Mouse (Mus musculus) cerebellum, adult 8-10 months (tissue): Measurements from ENCODE around the gene Bicd2.

Experiments used
- DNase-seq: peaks from one replicate; pipeline ENCODE4 v3.0.0; 2022

Gene Bicd2

DNA sequence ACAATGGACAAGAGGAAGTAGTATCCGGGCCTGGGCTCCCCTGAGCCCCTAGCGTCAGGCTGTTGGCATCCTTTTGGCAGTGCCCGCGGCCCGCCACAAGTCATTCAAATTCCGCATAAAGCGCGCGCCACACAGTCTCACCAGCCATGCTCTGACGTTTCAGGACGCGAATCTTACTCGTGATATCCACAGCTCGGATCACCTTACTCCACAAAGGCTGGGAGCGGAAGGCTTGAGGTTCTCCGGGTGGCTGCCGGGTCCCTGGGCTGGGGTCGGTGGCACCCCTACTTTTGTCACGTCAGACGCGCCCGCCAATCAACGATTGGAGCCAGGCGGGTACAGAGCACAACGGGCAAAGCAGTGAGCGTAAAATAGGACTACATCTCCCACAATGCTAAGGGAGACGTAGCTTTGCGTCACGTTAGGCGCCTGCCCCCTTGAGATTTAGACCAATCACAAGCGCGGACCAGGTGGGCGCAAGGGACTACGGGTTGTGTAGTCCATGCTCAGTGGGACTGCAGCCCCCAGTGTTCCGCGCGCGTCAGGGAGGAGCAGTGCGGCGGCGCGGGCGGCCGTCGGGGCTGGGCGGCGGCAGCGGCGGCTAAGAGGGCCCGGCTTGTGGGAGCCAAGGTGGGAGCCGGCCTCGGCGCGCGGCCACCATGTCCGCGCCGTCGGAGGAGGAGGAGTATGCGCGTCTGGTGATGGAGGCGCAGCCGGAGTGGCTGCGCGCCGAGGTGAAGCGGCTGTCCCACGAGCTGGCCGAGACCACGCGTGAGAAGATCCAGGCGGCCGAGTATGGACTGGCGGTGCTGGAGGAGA lies at the start of gene Bicd2:
Bicd2 (plus strand) TSS at position 574 of the 819 bp plus-strand sequence.
- peak; percentile 94 for DNase-seq

DNA sequence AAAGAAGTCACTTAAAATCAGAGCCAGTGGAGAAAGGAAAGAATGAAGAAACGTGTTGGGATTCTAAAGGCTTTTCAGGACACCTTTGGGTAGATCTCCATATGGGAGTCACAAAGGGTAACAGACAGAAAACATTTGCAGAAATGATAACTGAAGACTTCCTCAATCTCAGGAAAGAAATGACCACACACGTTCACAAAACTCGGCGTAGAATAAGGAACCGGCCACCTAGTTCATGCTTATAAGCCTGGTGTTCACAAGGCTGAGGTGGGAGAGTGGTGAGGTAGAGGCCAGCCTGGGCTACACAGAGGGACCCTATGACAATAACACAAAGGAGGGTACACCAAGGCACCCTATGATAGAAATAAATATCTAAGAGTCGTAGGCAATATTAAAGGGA lies 49.4 kb upstream of the Bicd2 start:
- no peak for DNase-seq

DNA sequence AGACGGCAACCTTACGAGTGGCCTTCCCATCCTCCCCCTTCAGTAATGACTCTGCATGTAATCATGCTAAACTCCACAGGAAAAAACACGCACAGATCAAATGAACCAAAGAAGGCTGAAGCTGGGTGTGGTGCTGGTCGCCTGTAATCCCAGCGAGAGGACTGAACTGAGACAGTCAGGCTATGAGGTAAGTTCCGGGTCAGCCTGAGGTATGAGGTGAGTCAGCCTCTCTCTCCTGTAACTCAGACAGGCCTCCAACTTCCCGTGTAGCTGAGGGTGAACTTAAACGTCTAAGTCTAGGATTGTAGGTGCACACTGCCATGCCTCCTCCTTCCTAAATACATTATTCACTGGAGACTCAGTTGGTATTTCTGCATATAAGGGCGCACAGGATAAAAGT lies 47.3 kb upstream of the Bicd2 start:
- DNase-seq, result no peak

DNA sequence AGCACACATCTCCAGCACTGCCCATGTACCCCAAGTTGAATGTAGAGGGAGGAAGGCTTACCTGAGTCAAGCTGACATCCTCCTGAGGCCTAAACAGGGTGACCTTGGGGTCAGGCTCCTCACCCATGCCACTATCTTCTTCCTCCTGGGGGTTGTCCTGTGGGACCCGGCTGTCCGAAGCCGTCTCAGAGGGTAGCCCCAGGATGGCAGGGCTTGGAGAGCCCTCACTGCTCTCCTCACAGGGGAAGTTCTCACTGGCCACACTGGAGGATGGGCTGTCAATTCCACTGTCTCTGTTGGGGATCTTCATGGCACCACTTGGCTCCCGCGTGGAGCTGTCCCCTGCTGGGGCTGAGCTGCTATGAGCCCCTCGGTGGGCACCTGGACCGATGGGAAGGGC lies 45.1 kb upstream of the Bicd2 start:
- DNase-seq, result no peak

DNA sequence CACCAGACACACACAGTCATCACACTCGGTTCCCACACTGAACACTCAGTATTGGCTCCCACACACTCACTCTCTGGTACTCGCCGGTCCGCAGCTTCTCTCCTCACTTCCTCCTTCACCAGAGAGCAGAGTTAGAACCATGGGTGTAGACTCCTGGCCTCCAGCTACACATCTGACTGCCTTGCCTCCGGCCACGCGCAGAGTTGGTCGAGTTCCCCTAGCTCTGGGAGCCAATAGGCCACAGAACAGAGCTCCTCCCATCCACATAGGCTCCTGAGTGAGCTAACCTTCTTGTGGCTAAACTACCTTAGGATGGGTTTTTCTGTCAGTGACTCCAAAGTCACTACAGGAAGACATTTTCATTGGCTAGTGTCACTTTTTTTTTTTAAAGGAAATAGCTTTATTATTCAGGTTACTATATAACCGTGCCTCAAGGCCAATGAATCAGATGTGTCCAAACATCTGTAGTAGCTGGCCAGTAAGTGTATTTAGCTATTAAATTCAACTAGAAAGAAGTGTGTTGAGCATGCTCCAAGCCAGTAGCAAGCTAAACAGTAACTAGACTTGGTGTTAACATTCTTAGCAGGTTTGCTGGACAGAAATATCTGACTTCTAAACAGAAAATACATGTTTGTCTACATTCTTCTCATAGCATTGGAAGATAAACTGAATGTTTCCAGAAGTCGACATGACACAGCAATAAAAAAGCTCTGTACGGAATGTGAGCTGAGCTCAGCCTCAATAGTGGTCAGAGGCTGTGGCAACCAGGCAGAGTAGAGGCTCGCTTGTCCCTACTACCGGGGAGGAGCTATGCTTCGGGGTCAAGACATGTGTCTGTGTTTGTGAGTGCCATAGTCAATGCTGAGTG lies 42.6 kb upstream of the Bicd2 start:
- no peak for DNase-seq

DNA sequence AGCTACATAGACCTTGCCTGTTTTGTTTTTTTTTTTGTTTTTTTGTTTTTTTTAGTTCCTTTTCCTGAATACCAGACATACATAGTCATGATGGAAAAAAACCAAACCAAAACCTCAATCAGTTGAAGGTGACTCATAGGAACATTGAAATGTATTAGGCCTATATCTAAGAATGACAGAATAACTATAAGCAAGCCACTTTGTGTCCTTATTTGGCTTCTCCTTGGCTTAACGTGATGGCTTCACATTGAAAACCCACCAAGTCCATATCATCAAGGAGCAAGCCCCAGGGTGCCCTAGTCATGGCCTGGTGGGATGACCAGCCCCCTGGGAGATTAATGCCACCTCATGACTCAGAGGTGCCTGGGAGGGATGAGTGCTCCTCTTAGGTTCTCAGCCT lies 40.6 kb upstream of the Bicd2 start:
- no peak for DNase-seq

DNA sequence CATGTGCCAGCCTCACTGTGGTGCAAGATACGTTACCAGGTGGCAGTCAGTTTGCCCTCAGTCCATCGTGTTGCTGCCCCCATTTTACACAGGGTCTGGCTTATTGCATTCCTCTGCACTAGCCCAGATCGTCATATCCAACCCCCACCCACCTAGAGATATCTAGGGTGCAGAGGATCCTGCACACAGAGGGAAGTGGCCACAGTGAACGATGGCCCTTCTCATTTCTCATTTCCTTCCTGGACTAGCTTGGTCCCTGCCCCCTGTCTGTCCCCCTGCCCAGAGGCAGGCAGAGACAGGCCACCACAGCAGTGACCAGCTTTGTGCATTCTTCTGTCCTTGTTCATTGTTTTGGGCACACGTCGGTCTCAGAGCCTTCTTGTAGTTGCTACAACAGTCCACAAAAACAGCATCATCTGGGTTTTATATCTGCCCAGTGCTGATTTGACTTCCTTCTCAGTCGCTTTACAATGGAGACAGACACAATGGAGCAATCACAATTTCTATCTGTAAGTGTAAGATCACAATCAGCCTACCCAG lies 34.5 kb upstream of the Bicd2 start:
- no peak for DNase-seq

DNA sequence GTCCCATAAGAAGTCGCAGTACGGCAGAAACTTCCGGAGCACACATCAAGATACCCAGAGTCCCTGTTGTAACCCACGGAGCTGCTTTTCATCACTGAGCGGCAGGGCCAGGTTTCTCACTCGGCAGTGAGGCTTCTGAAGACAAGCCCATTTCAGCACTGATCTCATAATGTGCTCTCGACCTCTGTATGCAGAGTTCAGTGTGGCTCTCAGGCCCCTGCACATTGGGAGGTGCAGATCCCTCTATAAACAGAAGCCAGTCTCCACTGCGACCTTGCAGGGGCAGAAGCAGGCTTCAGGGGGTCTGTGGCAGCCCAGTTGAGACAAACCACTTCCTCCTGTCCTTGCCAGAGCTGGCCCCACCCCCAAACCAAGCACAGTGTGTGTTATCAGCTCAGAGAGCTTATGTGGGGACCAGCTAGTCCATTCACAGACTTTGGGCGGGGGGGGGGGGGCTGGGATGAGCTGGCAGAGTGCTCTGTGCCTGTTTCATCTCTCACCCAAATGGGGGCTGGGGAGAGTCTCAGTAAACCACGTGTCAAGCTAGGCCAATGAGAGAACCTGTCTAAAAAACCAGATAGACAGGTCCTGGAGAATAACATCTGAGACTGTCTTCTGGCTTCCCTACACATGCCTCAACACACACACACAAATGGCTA lies 33.9 kb upstream of the Bicd2 start:
- DNase-seq, result no peak

DNA sequence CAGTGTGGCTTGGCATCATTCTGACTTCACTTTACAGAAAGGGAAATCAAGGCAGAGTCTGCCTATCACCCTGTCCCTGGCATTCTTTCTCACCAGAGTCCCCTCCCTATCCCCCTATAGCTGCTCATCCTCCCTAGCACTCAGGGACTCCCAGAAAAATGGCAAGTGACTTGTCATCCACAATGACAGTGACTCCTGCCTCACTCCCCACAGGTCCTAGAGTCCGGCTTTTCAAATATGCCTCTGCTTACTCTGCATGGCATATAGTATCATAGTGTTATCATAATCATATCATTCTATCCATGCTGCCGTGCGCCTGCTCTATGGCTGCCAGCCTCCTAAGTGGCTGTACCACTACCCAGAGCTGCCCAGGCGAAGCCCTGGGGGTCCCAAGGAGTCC lies 33.2 kb upstream of the Bicd2 start:
- DNase-seq, result no peak

DNA sequence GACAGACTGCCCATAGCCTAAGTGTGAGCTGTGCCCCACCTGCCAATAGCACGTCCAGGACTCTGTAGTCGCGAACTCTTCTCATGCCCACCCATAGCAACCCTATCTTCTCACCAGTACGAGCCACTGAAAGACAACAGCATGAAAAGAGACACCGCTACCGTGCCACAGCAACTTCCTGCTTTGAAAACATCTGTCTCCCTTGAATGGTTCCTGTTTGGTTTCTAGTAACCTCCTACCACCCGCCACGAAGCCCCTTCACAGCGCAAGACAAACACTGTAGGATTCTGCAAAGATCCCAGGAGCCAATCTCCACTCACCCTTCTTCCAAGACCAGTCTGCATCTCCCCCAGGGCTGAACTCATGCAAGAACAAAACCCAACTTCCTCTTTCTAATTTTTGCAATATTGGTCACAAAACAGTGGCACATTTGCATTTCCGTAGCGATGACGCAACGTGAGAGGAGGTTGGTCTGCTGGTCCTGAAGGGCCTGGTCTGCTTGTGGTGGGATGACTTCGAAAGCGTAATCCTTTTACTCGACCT lies 32.5 kb upstream of the Bicd2 start:
- DNase-seq, result no peak

DNA sequence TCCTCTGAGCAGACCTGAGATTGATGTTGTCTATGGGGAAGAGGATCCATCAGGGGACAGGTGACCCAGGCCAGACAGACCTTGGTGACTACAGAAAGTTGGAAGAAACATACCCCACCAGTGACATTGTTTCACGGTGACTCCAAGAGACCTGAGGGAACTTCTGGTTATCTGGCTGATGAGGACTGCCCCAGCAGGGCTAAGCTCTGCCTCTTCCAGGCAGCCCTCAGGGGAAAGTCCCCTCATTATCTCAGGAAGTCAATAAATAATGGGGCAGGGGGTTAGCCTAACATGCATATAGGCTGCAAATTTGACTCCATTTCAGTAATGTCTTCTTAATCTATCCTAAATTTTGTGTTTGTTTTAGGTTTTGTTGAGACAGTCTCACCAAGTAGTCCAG lies 31.9 kb upstream of the Bicd2 start:
- DNase-seq, result no peak

DNA sequence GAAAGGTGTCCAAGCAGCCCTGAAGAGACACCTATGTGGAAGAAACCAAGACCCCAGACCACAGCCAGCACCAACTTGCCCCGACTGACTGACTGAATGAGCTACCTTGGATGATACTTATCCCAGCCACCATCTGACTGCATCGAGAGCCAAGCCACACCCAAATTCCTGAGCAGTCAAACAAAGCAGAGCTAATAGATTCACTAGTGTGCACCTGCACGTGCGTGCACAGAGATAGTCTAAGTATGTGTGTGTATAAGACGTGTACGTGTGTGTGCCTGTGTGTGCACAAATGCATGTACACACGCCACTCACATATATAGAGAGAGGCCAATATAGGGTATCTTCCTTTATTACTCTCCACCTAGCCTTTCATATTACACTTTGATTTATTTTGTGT lies 29.7 kb upstream of the Bicd2 start:
- no peak for DNase-seq

DNA sequence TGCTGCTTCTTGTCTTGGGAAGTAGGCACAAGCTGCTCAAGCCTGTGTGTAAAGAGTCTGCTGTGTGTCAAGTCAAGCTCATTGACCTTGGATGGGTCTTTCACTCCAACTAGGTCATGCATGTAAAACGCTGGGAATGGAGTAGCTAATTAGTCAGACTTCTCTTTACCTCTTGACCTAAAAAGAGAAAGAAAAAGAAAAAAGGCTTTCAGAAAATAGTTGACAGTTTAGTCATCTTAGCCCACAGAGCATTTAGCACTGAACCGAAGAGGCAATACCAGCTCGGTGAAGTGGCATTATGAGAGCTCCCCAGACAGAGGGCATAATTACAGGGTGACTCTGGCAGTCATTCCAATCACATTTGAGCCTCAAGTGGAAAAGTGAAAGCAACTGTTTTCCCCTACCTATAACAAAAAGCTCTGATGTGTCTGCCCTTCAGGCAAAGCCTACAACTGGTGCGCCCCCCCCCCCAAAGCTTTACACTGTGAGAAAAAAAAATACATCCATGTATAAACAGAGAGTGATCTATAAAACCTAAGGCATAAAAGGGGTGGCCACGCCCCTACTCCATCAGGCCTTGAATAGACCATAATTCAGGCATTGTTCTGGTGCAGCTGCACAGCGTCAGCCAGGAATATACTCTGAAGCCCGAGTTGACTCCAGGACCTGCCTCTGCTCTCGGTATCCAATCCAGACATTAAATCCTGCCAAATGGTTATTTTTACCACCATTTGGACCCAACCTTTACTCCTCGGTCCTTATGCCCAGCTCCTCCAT lies 24.8 kb upstream of the Bicd2 start:
- no peak for DNase-seq

DNA sequence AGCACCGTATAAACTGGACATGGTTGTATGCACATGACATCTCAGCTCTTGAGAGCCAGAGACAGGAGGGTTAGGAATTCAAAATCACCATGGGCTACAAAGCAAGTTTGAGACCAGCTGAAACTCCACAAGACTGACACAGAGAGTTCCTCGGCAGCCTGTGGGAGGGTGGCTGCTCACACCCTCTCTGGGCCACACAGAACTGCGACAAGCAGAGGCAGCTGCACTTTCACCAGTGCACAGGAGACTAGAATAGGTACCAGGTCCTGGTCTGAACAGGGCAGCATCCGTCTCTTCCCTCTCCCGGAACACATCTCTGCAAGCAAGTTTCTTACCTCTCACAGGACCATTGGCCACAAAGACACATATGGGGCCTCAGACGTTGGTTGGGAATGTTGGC lies 23.9 kb upstream of the Bicd2 start:
- no peak for DNase-seq

DNA sequence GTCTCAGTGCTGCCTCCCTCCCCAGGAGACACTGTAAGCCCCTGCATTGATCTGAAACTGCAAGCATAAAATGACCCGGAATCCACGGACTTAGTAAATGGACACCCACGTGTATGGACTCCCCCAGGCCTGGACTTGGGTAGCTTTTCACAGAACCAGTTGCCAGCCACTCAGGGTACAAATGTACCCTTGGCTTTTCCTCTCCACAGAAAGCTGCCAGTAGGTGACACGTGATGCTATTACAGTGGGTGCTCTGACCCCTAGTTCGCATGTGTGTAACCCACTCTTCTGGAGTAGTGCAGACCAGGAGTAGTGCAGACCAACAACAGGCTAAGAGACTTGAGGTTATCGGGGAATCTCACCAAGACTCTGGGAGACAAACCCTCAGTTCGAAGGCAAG lies 23.5 kb upstream of the Bicd2 start:
- DNase-seq, result no peak

DNA sequence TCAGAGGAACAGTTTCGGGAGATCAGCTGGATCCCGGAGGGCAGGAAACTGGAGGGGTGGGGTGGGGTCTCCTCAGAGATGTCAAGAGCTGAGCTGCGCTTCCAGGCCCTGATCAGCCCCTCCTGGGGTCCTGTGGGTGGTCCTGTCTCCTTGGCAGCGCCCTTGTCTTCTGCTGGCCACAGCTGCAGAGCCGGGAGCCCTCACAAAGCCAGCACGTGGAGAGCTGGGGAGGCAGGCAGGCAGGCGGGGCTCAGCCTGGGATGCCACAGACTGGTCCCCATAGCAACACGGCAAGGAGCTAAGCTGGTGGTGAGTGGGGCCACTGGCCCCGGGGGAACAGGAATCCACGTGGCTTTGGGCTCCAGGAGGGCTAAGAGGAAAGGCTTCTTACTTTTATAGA lies 21.3 kb upstream of the Bicd2 start, which contains the start of gene Fgd3:
Fgd3 (minus strand) TSS at position 272 of the 400 bp plus-strand sequence.
- DNase-seq, result no peak

DNA sequence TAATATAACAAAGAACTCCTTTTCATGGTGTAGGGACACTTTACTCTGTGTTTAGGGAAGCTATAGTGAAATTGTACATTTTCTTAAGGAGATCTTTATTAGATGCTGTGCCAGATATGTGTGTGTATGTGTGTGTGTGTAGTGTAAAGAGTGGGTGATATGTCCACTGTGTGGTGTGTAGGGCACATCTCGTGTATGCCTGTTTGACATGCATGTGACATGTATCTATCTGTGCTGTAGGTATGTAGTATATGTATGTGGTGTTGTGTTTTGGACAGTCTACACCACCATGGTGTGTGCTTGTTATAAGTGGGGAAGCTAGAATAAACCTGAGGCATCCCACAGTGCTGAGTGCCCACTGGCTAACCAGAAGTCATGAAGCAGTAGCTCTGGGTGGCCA lies 20.9 kb upstream of the Bicd2 start:
- no peak for DNase-seq

DNA sequence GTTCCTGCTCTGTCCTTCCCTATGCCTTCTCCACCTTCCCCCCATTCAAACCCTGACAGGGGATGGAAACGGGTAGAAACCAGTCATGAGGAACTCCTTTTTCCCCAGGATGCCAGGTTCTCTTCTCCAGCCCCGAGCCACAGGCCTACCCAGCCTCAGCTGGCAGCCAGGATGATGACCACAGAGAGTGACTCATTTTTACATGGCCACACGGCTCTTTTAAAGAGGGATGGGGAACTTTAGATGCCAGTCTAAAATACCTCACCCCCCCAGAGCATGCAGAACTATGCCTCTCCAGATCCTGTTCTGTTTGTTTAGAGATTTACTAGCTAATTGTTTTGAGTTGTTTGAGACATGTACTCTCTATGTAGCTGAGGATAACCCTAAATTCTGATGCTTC lies 19.9 kb upstream of the Bicd2 start:
- no peak for DNase-seq

DNA sequence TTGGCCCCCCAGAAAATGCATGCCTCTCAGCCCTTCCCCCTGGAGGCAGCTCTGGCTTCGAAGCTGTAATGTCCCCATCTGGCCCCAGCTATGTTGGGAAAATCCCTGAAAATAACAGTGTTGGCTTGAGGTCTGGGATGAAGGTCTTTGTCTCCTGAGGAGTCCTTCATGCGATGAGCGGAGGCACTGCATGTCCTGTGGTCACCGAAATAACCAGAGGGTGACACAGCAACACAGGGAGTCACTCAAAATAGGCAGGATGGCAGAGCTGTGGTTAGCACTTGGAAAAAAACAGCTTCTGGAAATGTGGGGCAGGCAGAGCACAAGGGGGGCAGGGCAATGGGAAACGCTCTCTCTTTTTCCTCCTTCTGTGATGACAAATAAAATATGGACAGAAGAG lies 19.2 kb upstream of the Bicd2 start:
- DNase-seq, result no peak

DNA sequence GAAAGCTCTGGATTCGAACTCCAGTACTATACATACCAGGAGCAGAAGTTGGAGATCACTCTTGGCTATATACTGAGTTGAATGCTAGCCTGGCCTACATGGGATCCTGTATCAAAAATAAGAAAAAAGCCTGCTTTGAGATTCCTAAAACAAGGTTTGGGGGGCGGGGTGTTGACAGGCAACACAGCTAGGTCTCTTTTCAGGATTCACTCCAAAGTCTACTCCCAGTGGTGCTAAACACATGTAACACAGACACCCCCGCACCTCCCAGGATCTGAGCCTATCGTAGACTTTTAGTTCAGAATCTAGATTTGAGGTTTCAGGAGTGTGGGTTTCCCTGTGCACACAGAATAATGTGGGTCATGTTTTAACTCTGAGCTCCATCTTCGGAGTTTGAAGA lies 18.6 kb upstream of the Bicd2 start:
- DNase-seq, result no peak

DNA sequence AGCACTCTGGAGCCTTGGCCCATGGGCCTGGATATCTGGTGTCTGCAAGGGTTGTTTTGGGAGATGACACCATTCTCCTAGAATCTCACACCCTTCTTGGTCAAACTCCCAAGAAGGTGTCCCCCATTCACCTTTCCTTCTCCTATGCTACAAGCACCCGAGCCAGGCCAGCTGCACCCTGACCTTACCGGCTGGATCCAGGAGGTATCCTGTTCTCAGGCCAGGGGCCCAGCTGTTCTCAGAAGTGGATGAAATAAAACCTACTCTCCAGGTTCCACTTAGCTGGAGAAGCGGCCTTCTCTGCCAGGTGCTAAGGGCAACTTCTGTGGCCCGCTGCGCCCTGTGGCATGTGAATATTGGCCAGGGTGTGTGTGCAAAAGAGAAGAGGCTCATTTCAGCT lies 16.5 kb upstream of the Bicd2 start:
- no peak for DNase-seq
